In genomic region chr13:104179176-104179888, GRCm38 (mm10) we compare ENCODE assay signal across 7 mouse cellular contexts. TPM values are rescaled to one million over a fixed set of nuclear protein-coding genes. Genes with fewer than 3 reads are reported as not detected.
DNase-seq lines count a peak whose midpoint lies in the region; TF ChIP-seq lines count a peak whose summit lies in the region.

No protein-coding gene starts in this region.

- H3K27me3 ChIP-seq in forebrain, embryonic 10.5 days (ENCODE audit: poor library complexity, severe bottlenecking), result no peaks in the 10 kb centered on the region
- no peaks in the 10 kb centered on the region for H3K27me3 ChIP-seq in liver, adult 2 months (ENCODE audit: control insufficient read depth, insufficient read depth, low read length)

- TF ChIP-seq CTCF in liver, adult 2 months (IDR thresholded peaks at IDR 0.05; ENCODE audit: low read depth, low read length), result no peak

- H3K4me1 ChIP-seq in forebrain, embryonic 10.5 days, result peaks cover 25% of the 10 kb centered on the region
- H3K4me1 ChIP-seq in liver, adult 2 months (ENCODE audit: control insufficient read depth, insufficient read depth, low read length), result peaks cover 8% of the 10 kb centered on the region; the same call in 1 of the 2 replicates

- 22% methylated on average over 13 of the region's 13 CpGs for WGBS in forebrain, embryonic 10.5 days
- 6% methylated on average over 13 of the region's 13 CpGs for WGBS in liver, adult 2 months

- no peak for TF ChIP-seq POLR2A in liver, adult 2 months (IDR thresholded peaks at IDR 0.05; ENCODE audit: extremely low read depth, insufficient read depth, low read length)

- H3K9ac ChIP-seq in liver, adult 2 months (ENCODE audit: low read depth, low read length), result peak overlapping the region; percentile 90

- H3K27ac ChIP-seq in forebrain, embryonic 10.5 days, result peak overlapping the region; percentile 94
- peak overlapping the region; percentile 77 for H3K27ac ChIP-seq in liver, adult 2 months (replicated peaks; ENCODE audit: insufficient read depth, low read depth, low read length)

- DNase-seq in thymus, postnatal 0 days (ENCODE audit: low spot score), result peak; percentile 5
- no peak for DNase-seq in thymus, postnatal 10 days (ENCODE audit: low spot score in 2 of 2)
- no peak for DNase-seq in forebrain, embryonic 10.5 days (ENCODE audit: extremely low spot score, low spot score)
- DNase-seq in liver, adult 2 months (ENCODE audit: extremely low read depth, low read depth, low spot score), result peak; percentile 56
- DNase-seq in embryo, embryonic 9.5 days (ENCODE audit: extremely low spot score), result no peak
- no peak for DNase-seq in layer of hippocampus, adult 18-20 months (ENCODE audit: low spot score in 2 of 2)
- DNase-seq in cerebellum, postnatal 10 days, result no peak

- H3K79me2 ChIP-seq in liver, adult 2 months (ENCODE audit: control insufficient read depth, insufficient read depth, low read length), result peaks cover 10% of the 10 kb centered on the region; the same call in 1 of the 2 replicates

- H3K4me3 ChIP-seq in forebrain, embryonic 10.5 days, result peak overlapping the region; percentile 87
- H3K4me3 ChIP-seq in liver, adult 2 months (ENCODE audit: insufficient read depth, low read depth, low read length), result peak overlapping the region; percentile 96

- no peaks in the 10 kb centered on the region for H3K9me3 ChIP-seq in forebrain, embryonic 10.5 days

- peaks cover 50% of the 10 kb centered on the region for H3K36me3 ChIP-seq in forebrain, embryonic 10.5 days (replicated peaks)
- peaks cover 17% of the 10 kb centered on the region for H3K36me3 ChIP-seq in liver, adult 2 months (ENCODE audit: control insufficient read depth, insufficient read depth, low read length)

RNA-seq across cellular contexts. Expression of gene Trim23, which starts 0.7 kb away (rescaled TPM):
- polyA plus RNA-seq in thymus, postnatal 0 days (2015; fragmentation: Nextera tagmentation; extraction: Ambion mirVana), result 15.0 and 15.6 TPM in 2 replicates
- 18.0 and 18.7 TPM in 2 replicates for polyA plus RNA-seq in forebrain, embryonic 10.5 days (2016; fragmentation: Nextera tagmentation; extraction: Ambion mirVana)
- 14.4 and 19.5 TPM in 2 replicates for total RNA-seq in liver, adult 2 months (2014; rRNA removed)
- polyA plus RNA-seq in liver, adult 2 months (2012; rRNA removed), result 1.3 and 1.7 TPM in 2 replicates
- total RNA-seq in layer of hippocampus, adult 18-20 months (2021), result 10 to 100 TPM; 57.8 to 58.9 TPM

RNA-seq across cellular contexts. Expression of gene Trappc13, which starts 1.1 kb away (rescaled TPM):
- polyA plus RNA-seq in thymus, postnatal 0 days (2015; fragmentation: Nextera tagmentation; extraction: Ambion mirVana), result 56.6 and 57.3 TPM in 2 replicates
- polyA plus RNA-seq in forebrain, embryonic 10.5 days (2016; fragmentation: Nextera tagmentation; extraction: Ambion mirVana), result 89.7 and 93.8 TPM in 2 replicates
- total RNA-seq in liver, adult 2 months (2014; rRNA removed), result 23.6 and 26.3 TPM in 2 replicates
- 4.6 and 6.3 TPM in 2 replicates for polyA plus RNA-seq in liver, adult 2 months (2012; rRNA removed)
- total RNA-seq in layer of hippocampus, adult 18-20 months (2021), result 10 to 100 TPM; 51.6 to 52.1 TPM

RNA-seq across cellular contexts. Expression of gene Cenpk, which starts 49.1 kb away (rescaled TPM):
- 68.6 and 72.9 TPM in 2 replicates for polyA plus RNA-seq in thymus, postnatal 0 days (2015; fragmentation: Nextera tagmentation; extraction: Ambion mirVana)
- 92.5 and 102 TPM in 2 replicates for polyA plus RNA-seq in forebrain, embryonic 10.5 days (2016; fragmentation: Nextera tagmentation; extraction: Ambion mirVana)
- total RNA-seq in liver, adult 2 months (2014; rRNA removed), result 1.3 and 1.5 TPM in 2 replicates
- 0.12 and 0.27 TPM in 2 replicates for polyA plus RNA-seq in liver, adult 2 months (2012; rRNA removed)
- under 1 TPM; 0.25 to 0.79 TPM for total RNA-seq in layer of hippocampus, adult 18-20 months (2021)

RNA-seq across cellular contexts. Expression of gene Ppwd1, which starts 49.3 kb away (rescaled TPM):
- 16.7 and 17.1 TPM in 2 replicates for polyA plus RNA-seq in thymus, postnatal 0 days (2015; fragmentation: Nextera tagmentation; extraction: Ambion mirVana)
- polyA plus RNA-seq in forebrain, embryonic 10.5 days (2016; fragmentation: Nextera tagmentation; extraction: Ambion mirVana), result 20.1 and 21.3 TPM in 2 replicates
- 9.5 and 11.2 TPM in 2 replicates for total RNA-seq in liver, adult 2 months (2014; rRNA removed)
- 0.90 and 1.0 TPM in 2 replicates for polyA plus RNA-seq in liver, adult 2 months (2012; rRNA removed)
- total RNA-seq in layer of hippocampus, adult 18-20 months (2021), result 10 to 100 TPM; 12.2 to 15.7 TPM

Comparison
In these comparisons a context has a peak if more than half of its experiments do, and no peak if none do; other contexts are left out.
1. DNase-seq: peak in thymus, postnatal 0 days (single experiment) and liver, adult 2 months (single experiment); none in thymus, postnatal 10 days (0 of 2), forebrain, embryonic 10.5 days (single experiment), embryo, embryonic 9.5 days (single experiment), layer of hippocampus, adult 18-20 months (0 of 2) and cerebellum, postnatal 10 days (0 of 2).
2. RNA of gene Cenpk, which starts 49.1 kb away (polyA plus RNA-seq): 92.5 to 102 TPM in forebrain, embryonic 10.5 days and 68.6 to 72.9 TPM in thymus, postnatal 0 days; 0.12 to 0.27 TPM in liver, adult 2 months; every median in the first group is over 10 times any median in the second.